Mouse (Mus musculus) ovary, adult 2 months (tissue): ENCODE measurements around the gene Gm8909. TPM values are rescaled to one million over a fixed set of nuclear protein-coding genes. Genes with fewer than 3 reads are reported as not detected.

Source experiments
- polyA plus RNA-seq: library from polyadenylated mRNA; depleted of rRNA; stranded (reverse); fragments of >200 nt; gene quantifications from 2 replicates; pipeline ENCODE4 v1.2.3, GENCODE M21; 2012; rRNA removed

Gene Gm8909
- polyA plus RNA-seq = 0.24 TPM in 1 of 2 replicates, not detected in the other

GRCm38 (mm10) chr17:36168039-36168652 lies at the start of gene Gm8909:
Gene Gm8909, minus strand, starts transcription at chr17:36168537.

DNA sequence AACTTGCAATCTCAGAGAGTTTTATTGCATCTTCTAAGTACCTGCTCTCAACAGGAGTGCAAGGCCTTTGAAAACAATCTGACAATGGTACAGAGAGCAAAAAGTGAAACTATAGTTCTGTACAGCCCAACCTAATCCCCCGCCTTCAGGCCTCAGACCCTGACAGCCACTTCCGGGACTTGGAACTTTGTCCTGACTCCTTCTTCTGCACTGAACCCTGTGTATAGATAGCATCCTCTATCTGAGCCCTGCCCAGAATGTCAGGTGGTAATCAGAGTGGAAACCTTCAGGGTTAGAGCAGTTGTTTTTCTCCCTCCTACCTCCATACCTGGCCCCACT lies 21.8 kb upstream of the Gm8909 start, which contains the start of gene H2-T3:
Gene H2-T3 (minus strand): TSS at position 119 of the 339 bp plus-strand sequence.

GRCm38 (mm10) chr17:36128968-36129817 lies 39.1 kb downstream of the Gm8909 start, which contains the start of gene Gm7030:
Gene Gm7030, minus strand, starts transcription at chr17:36129425.

GRCm38 (mm10) chr17:36121352-36122020 lies 46.9 kb downstream of the Gm8909 start, which contains the start of gene Gm19684:
Gene Gm19684, plus strand, starts transcription at chr17:36121678.

Other genes starting within 250 kb of the Gm8909 start
- 92.0 and 103 TPM in 2 replicates for gene Abcf1, start 198.8 kb downstream of the Gm8909 start, polyA plus RNA-seq
- 33.9 and 37.8 TPM in 2 replicates for gene Gnl1, start 188.7 kb downstream of the Gm8909 start, polyA plus RNA-seq
- gene Prr3, start 188.3 kb downstream of the Gm8909 start, polyA plus RNA-seq = 33.3 and 37.1 TPM in 2 replicates
- 0.67 and 2.2 TPM in 2 replicates for gene H2-T24, start 148.0 kb downstream of the Gm8909 start, polyA plus RNA-seq
- 139 and 154 TPM in 2 replicates for gene H2-T23, start 135.7 kb downstream of the Gm8909 start, polyA plus RNA-seq
- 38.3 and 50.5 TPM in 2 replicates for gene H2-T22, start 125.8 kb downstream of the Gm8909 start, polyA plus RNA-seq
- gene Gm6034, start 125.6 kb downstream of the Gm8909 start, polyA plus RNA-seq = not detected in 2 replicates
- gene Gm11127, start 110.2 kb downstream of the Gm8909 start, polyA plus RNA-seq = 0.26 and 0.37 TPM in 2 replicates
- 0.18 TPM in 1 of 2 replicates, not detected in the other for gene Gm19684, start 46.9 kb downstream of the Gm8909 start, polyA plus RNA-seq
- gene Gm7030, start 39.1 kb downstream of the Gm8909 start, polyA plus RNA-seq = not detected in 2 replicates
- 0.09 and 0.10 TPM in 2 replicates for gene H2-T3, start 21.8 kb upstream of the Gm8909 start, polyA plus RNA-seq
- gene Rpp21, start 89.5 kb upstream of the Gm8909 start, polyA plus RNA-seq = 88.3 and 96.2 TPM in 2 replicates
- 18.9 and 23.1 TPM in 2 replicates for gene Trim39, start 103.7 kb upstream of the Gm8909 start, polyA plus RNA-seq
- gene H2-M10.2, start 118.0 kb upstream of the Gm8909 start, polyA plus RNA-seq = not detected in 2 replicates
- gene H2-M10.1, start 157.6 kb upstream of the Gm8909 start, polyA plus RNA-seq = not detected in 2 replicates
- gene H2-M10.3, start 199.9 kb upstream of the Gm8909 start, polyA plus RNA-seq = not detected in 2 replicates